Mouse (Mus musculus) kidney, postnatal 0 days (tissue): Measurements from ENCODE around the gene Iqcn. TPM values are rescaled to one million over a fixed set of nuclear protein-coding genes. Genes with fewer than 3 reads are reported as not detected.
A peak's percentile ranks its signal among the peaks of the same experiment; 100 is the strongest.

Experiments used
- ATAC-seq: fragments of 200-750 bp; cut with Nextera tagmentation; replicated peaks from 2 replicates; pipeline ENCODE4 v1.8.0; 2017; ENCODE audit warnings: low read depth, moderate number of reproducible peaks, moderate TSS enrichment, moderate library complexity; ENCODE audit not compliant: low FRiP score
- DNase-seq: peaks from one replicate; pipeline ENCODE4 v3.0.0-alpha.2; 2016; ENCODE audit warnings: low spot score
- H3K27ac ChIP-seq: fragments of 300-500 bp; sonication (generic); 2 replicates; pipeline ENCODE4 v1.5.1; 2014; ENCODE audit warnings: mild to moderate bottlenecking
- H3K27me3 ChIP-seq: fragments of 300-500 bp; sonication (generic); 2 replicates; pipeline ENCODE4 v1.6.1; 2014; ENCODE audit warnings: low read length, mixed read lengths; ENCODE audit not compliant: insufficient read depth
- H3K36me3 ChIP-seq: fragments of 300-500 bp; sonication (generic); 2 replicates; pipeline ENCODE4 v1.6.1; 2014; ENCODE audit warnings: low read length, mixed read lengths; ENCODE audit not compliant: insufficient read depth
- H3K4me1 ChIP-seq: fragments of 300-500 bp; sonication (generic); replicated peaks from 2 replicates; pipeline ENCODE4 v1.6.1; 2014; ENCODE audit warnings: antibody characterized with exemption, low read length, mixed read lengths; ENCODE audit not compliant: insufficient read depth
- H3K4me2 ChIP-seq: fragments of 300-500 bp; sonication (generic); 2 replicates; pipeline ENCODE4 v1.6.1; 2014; ENCODE audit warnings: mild to moderate bottlenecking, low read length, moderate library complexity, mixed read lengths
- H3K4me3 ChIP-seq: fragments of 300-500 bp; sonication (generic); replicated peaks from 2 replicates; pipeline ENCODE4 v1.5.1; 2014; ENCODE audit warnings: low read depth, low read length
- H3K9ac ChIP-seq: fragments of 300-500 bp; sonication (generic); 2 replicates; pipeline ENCODE4 v1.6.1; 2014; ENCODE audit warnings: low read depth, low read length
- H3K9me3 ChIP-seq: fragments of 300-500 bp; sonication (generic); replicated peaks from 2 replicates; pipeline ENCODE4 v1.6.1; 2016; ENCODE audit warnings: low read length, inconsistent platforms, mixed read lengths
- CTCF ChIP-seq: IDR thresholded peaks from 2 replicates; pipeline ENCODE4 v1.5.1; 2016; ENCODE audit warnings: antibody characterized with exemption, low read depth, mild to moderate bottlenecking, moderate library complexity
- WGBS: fragments of 180-500 bp; shearing (Covaris S2); extraction: QIAGEN DNeasy Blood & Tissue Kit; methylation state at CpG from one replicate; pipeline ENCODE4 v1.1.7; 2014; 5-methylcytosine and 5-hydroxymethylcytosine counted together
- polyA plus RNA-seq: library from polyadenylated mRNA; unstranded; fragments of >200 nt; fragmentation: Nextera tagmentation; extraction: Ambion mirVana; gene quantifications from 2 replicates; pipeline ENCODE4 v1.2.1, GENCODE M21; 2015

The Iqcn gene
- polyA plus RNA-seq, 1 experiment from 2014 or later, result 0.03 TPM

DNA sequence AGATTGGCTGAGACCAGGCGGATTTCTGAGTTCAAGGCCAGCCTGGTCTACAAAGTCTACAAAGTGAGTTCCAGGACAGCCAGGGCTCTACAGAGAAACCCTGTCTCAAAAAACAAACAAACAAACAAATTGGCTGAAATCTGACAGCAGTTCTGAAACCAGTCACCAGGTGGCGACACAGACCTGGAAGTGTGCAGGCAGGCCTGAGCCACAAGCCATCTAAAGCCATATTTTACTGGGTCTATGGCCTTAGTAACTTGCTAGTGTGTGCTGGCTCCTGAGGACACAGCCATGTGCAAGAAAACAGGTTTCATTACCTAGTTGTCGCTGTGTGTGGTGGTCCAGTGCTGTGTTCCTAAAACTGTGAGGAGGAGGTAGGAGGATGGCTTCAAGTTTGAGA, 17.5 kb downstream of the Iqcn start:
- no peak overlapping the region for H3K27ac ChIP-seq
- no peaks in the 10 kb centered on the region for H3K9me3 ChIP-seq
- peak; percentile 98 for TF ChIP-seq CTCF
- DNase-seq (peak; percentile 79), ATAC-seq (no peak)
- H3K36me3 ChIP-seq, result no peaks in the 10 kb centered on the region
- H3K4me1 ChIP-seq, result no peaks in the 10 kb centered on the region
- no peaks in the 10 kb centered on the region for H3K27me3 ChIP-seq
- H3K4me3 ChIP-seq, result no peak overlapping the region
- no peak overlapping the region for H3K4me2 ChIP-seq
- 0 out of 2 replicates have a peak overlapping the region, but pooled peaks have one; percentile 37 for H3K9ac ChIP-seq
- 3% methylated on average over 3 of the region's 3 CpGs for WGBS

DNA sequence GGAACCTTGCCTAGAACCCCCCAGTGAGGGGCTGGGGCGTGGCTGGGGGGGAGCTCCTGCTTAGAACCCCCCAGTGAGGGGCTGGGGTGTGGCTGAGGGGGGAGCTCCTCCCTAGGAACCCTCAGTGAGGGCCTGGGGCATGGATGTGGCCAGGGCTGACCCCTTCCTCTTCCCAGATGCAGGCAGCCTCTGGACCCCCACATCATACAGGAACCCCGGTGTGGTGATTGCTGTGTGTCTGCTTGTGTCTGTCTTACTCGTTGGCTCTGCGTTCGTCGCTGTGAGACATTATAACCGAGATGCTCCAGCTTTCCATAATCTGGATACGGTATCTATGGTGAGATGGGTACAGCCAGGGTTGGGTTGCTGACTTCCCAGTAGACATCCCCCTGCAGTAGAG, 18.3 kb downstream of the Iqcn start:
- no peak overlapping the region for H3K4me3 ChIP-seq
- no peaks in the 10 kb centered on the region for H3K4me1 ChIP-seq
- no peak overlapping the region for H3K4me2 ChIP-seq
- no peak for TF ChIP-seq CTCF
- H3K36me3 ChIP-seq, result no peaks in the 10 kb centered on the region
- DNase-seq, result no peak
- H3K9me3 ChIP-seq, result no peaks in the 10 kb centered on the region
- H3K9ac ChIP-seq, result no peak overlapping the region
- H3K27ac ChIP-seq, result no peak overlapping the region
- ATAC-seq, result no peak
- 89% methylated on average over 8 of the region's 8 CpGs for WGBS
- H3K27me3 ChIP-seq, result no peaks in the 10 kb centered on the region

DNA sequence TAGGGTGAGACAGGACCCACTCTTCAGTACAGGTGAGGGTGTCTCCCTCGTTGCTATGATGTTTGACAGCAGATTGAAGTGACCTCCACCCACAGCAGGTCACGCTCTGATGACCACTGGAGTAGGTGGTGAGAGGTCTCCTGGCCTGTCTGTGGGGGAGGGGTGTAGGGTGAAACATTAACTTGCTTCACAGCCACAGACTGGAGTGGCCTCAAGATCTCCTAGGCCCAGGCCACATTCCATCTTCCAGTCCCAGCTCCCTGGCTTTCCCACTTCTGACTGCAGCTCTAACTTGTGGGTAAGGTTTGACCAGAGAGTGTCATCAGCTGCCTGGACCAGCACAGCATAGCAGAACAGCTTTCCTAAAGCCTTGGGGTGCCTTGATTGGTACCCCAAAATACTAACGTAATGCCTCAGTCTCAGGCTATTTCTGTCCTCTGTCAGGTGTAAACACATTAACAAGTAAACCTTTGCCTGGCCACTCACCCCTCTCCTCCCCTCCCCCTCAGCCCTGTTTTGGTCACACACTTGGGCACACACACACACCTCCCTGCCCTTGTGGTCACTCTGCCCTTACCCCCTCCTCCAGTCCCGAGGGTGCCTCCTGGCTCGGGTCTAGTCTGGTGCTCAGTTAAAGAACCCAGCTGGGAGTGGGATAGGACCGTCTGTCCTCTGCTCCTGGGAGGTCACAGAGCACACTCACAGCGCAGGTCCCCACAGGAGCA, 20.4 kb downstream of the Iqcn start, which contains the start of gene Pde4c:
TSS of gene Pde4c (plus strand) at position 235 of the 725 bp plus-strand sequence.
- DNase-seq (peak; percentile 50), ATAC-seq (peak; percentile 91)
- H3K4me1 ChIP-seq, result no peaks in the 10 kb centered on the region
- H3K27ac ChIP-seq, result peak within 1 kb of the TSS; percentile 97
- H3K27me3 ChIP-seq, result no peaks in the 10 kb centered on the region
- peak within 1 kb of the TSS; percentile 46 for H3K4me2 ChIP-seq
- H3K36me3 ChIP-seq, result no peaks in the 10 kb centered on the region
- no peaks in the 10 kb centered on the region for H3K9me3 ChIP-seq
- TF ChIP-seq CTCF, result no peak
- H3K9ac ChIP-seq, result peak within 1 kb of the TSS; percentile 38; the same call in 1 of the 2 replicates
- H3K4me3 ChIP-seq, result no peak within 1 kb of the TSS; the same call in 1 of the 2 replicates
- WGBS, result 41% methylated on average over 7 of the region's 7 CpGs

DNA sequence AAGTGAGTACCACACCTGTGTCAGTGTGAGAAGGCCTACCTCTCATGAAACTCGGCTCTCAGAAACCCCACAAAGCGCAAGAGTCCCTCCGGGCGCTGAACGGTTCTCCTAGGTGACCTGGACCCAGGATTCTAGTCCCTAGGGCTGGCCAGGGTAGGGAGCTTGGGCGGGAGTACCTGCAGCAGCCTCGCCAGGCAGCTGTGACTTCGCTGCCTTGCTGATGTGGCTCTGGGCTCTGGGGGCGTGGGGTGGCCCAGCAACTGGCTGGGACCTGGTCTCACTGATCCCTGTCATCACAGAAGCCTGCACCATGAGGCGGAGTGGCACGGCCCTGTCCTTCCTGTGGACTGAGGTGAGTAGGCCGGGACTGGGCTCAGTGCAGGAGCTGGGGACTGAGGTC, 21.0 kb downstream of the Iqcn start:
- 58% methylated on average over 12 of the region's 12 CpGs for WGBS
- peak overlapping the region; percentile 46 for H3K4me2 ChIP-seq
- H3K36me3 ChIP-seq, result no peaks in the 10 kb centered on the region
- H3K4me1 ChIP-seq, result no peaks in the 10 kb centered on the region
- DNase-seq (no peak), ATAC-seq (peak; percentile 6; the same call in 1 of the 2 replicates)
- H3K9me3 ChIP-seq, result no peaks in the 10 kb centered on the region
- H3K27ac ChIP-seq, result peak overlapping the region; percentile 97
- H3K9ac ChIP-seq, result peak overlapping the region; percentile 38; the same call in 1 of the 2 replicates
- TF ChIP-seq CTCF, result no peak
- no peak overlapping the region; the same call in 1 of the 2 replicates for H3K4me3 ChIP-seq
- no peaks in the 10 kb centered on the region for H3K27me3 ChIP-seq

DNA sequence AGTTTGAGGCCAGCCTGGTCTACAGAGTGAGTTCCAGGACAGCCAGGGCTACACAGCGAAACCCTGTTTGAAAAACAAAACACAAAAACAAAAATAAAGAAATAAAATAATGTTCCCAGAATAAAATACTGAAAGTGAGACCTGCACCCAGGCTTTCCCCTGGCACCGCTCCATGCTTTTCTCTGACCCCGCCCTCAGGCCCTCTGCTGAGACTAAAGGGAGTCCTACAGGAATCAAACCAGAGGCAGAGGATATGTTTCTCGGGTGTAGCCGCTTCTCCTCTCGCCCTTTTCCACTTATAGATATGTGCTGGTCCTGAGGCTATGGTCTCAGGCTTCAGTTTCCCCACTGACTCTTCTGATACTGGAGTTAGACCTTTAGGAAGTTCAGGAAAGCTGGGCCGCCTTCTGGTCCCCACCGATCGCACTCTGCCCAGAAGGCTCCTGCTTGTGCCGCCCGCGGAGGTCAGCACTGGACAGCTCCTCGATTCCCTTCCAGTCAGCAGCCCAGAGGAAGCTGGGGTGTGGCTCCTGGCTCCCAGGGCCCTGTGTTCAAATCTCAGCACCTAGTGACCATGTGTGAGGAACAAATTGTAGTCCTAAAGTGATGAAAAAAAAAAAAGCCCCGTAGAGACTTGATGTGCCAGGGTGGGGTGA, 22.7 kb downstream of the Iqcn start:
- ATAC-seq, result no peak
- Histone ChIP-seq H3K27ac (no peak overlapping the region), H3K4me2 (no peak overlapping the region), H3K9me3 (no peaks in the 10 kb centered on the region), H3K4me1 (peaks cover 6% of the 10 kb centered on the region; the same call in 1 of the 2 replicates), H3K9ac (no peak overlapping the region), H3K27me3 (peaks cover 3% of the 10 kb centered on the region; the same call in 1 of the 2 replicates), H3K36me3 (no peaks in the 10 kb centered on the region), H3K4me3 (no peak overlapping the region)
- TF ChIP-seq CTCF, result no peak
- WGBS, result 27% methylated on average over 14 of the region's 14 CpGs
- DNase-seq, result peak; percentile 56

DNA sequence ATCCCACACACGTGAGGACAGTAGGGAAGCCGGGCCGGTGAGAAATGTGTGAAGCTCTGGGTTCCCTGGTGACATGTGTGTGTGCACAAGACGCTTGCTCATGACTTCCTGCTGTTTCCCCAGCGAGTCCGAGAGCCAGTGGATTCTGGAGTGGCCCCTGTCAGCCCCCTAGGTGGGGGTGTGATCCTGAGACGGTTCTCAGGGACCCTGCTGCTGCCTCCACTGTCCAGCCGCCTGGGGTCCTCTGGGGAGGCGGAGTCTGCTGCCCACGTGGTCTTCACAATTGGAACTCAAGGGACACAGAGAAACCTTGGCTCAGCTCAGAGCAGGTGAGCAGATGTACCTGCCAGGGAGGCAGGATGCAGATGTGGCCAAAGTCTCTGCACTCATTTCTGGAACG, 23.5 kb downstream of the Iqcn start:
- Histone ChIP-seq H3K4me1 (peaks cover 6% of the 10 kb centered on the region; the same call in 1 of the 2 replicates), H3K27ac (no peak overlapping the region), H3K9me3 (no peaks in the 10 kb centered on the region), H3K4me2 (no peak overlapping the region), H3K36me3 (no peaks in the 10 kb centered on the region), H3K27me3 (peaks cover 3% of the 10 kb centered on the region; the same call in 1 of the 2 replicates), H3K4me3 (no peak overlapping the region), H3K9ac (no peak overlapping the region)
- ATAC-seq (no peak), DNase-seq (no peak)
- WGBS, result 38% methylated on average over 11 of the region's 11 CpGs
- no peak for TF ChIP-seq CTCF
